Mouse (Mus musculus) effector memory CD4-positive, alpha-beta T cell, adult 5 months (primary cell): ENCODE measurements around the gene Ikbip. TPM values are rescaled to one million over a fixed set of nuclear protein-coding genes. Genes with fewer than 3 reads are reported as not detected.

Experiments used
- polyA plus RNA-seq: library from polyadenylated mRNA; unstranded; fragments of 100-300 nt; shearing (Covaris generic); gene quantifications from one replicate; pipeline ENCODE4 v1.2.1, GENCODE M21; 2017

The Ikbip gene
- polyA plus RNA-seq = 2.7 TPM

DNA sequence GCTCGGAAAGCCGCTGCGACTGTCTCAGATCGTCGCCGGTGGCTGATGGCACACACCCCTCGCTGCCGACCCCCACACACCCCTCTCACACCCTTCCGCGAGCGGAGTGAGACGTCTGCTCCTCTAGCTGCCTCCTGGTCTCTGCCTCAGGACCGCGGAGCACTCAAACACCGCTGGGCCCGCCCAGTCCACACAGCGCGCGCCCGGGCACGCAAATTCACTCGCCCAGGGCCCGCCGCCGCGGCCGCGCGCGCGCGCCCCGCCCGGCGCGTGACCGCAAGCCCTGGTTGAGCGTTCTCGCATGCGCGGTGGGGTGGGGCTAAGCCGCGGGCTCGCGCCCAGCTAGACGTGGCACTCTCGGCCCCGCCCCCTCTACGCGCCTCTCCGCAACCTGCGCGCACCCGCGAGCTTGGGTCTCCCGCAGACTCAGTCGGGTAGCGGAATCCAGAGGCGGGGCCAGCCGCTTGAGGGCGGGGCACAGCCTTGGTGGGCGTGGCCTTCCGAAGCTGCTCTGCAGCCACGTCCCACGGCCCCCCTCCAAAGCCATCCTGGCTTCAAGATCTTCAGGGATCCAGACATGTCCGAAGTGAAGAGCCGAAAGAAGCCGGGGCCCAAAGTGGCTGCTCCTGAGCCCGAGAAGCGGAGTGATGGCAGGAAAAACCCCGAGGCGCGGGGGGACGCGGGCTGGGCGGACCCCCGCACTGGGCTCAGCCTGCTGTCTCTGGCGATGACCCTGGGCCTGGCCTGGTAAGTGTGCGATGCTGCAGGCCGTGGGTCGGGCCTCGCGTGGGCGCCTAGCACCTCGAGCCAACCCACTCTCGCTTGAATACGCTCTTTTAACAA, at the start of gene Ikbip, which contains the start of gene Apaf1:
Ikbip (plus strand) TSS at position 391 of the 843 bp plus-strand sequence.
Apaf1 (minus strand) TSS at position 221 of the 843 bp plus-strand sequence.

GRCm38 (mm10) chr10:91123828-91124822, 41.4 kb downstream of the Ikbip start, which contains the start of gene Slc25a3:
Slc25a3 (minus strand) TSS chr10:91124059.

Other genes with a start within 250 kb of the Ikbip start
- 42.5 TPM for gene Apaf1, start 170 bp upstream of the Ikbip start, polyA plus RNA-seq
- gene Slc25a3, start 41.1 kb downstream of the Ikbip start, polyA plus RNA-seq = 926 TPM
- 133 TPM for gene Tmpo, start 98.4 kb downstream of the Ikbip start, polyA plus RNA-seq